Mouse (Mus musculus) hindbrain, embryonic 11.5 days (tissue): ENCODE measurements around the gene Grip1. TPM values are rescaled to one million over a fixed set of nuclear protein-coding genes. Genes with fewer than 3 reads are reported as not detected.

Source experiments
- ATAC-seq: fragments of 200-750 bp; cut with Nextera tagmentation; 2 replicates; pipeline ENCODE4 v1.8.0; 2017; ENCODE audit warnings: mild to moderate bottlenecking, moderate TSS enrichment, moderate library complexity; ENCODE audit not compliant: low FRiP score
- DNase-seq: peaks from one replicate; pipeline ENCODE4 v3.0.0-alpha.2; 2015; ENCODE audit warnings: low spot score
- H3K27ac ChIP-seq: fragments of 300-500 bp; sonication (generic); 2 replicates; pipeline ENCODE4 v1.5.1; 2014; ENCODE audit warnings: mild to moderate bottlenecking, low read depth, low read length
- H3K27me3 ChIP-seq: fragments of 300-500 bp; sonication (generic); 2 replicates; pipeline ENCODE4 v1.6.1; 2014; ENCODE audit warnings: mild to moderate bottlenecking, low read length, moderate library complexity, mixed read lengths; ENCODE audit not compliant: control insufficient read depth, insufficient read depth
- H3K36me3 ChIP-seq: fragments of 300-500 bp; sonication (generic); 2 replicates; pipeline ENCODE4 v1.6.1; 2014; ENCODE audit warnings: mild to moderate bottlenecking, low read length, moderate library complexity, mixed read lengths; ENCODE audit not compliant: control insufficient read depth, insufficient read depth
- H3K4me1 ChIP-seq: fragments of 300-500 bp; sonication (generic); replicated peaks from 2 replicates; pipeline ENCODE4 v1.6.1; 2014; ENCODE audit warnings: low read length, mixed read lengths; ENCODE audit not compliant: control insufficient read depth, insufficient read depth
- H3K4me2 ChIP-seq: fragments of 300-500 bp; sonication (generic); replicated peaks from 2 replicates; pipeline ENCODE4 v1.6.1; 2014; ENCODE audit warnings: mild to moderate bottlenecking, low read depth, low read length
- H3K4me3 ChIP-seq: fragments of 300-500 bp; sonication (generic); 2 replicates; pipeline ENCODE4 v1.5.1; 2014; ENCODE audit warnings: low read depth, low read length
- H3K9ac ChIP-seq: fragments of 300-500 bp; sonication (generic); 2 replicates; pipeline ENCODE4 v1.6.1; 2014; ENCODE audit warnings: low read depth, low read length
- H3K9me3 ChIP-seq: fragments of 300-500 bp; sonication (generic); 2 replicates; pipeline ENCODE4 v1.6.1; 2016; ENCODE audit warnings: low read length; ENCODE audit not compliant: control insufficient read depth
- WGBS: fragments of 180-500 bp; shearing (Covaris S2); extraction: QIAGEN DNeasy Blood & Tissue Kit; methylation state at CpG from one replicate; pipeline ENCODE4 v1.1.7; 2014; 5-methylcytosine and 5-hydroxymethylcytosine counted together
- polyA plus RNA-seq: library from polyadenylated mRNA; unstranded; fragments of >200 nt; fragmentation: Nextera tagmentation; extraction: Ambion mirVana; gene quantifications from 2 replicates; pipeline ENCODE4 v1.2.1, GENCODE M21; 2014

The Grip1 gene
- polyA plus RNA-seq, 1 experiment from 2014 or later: 11.8 TPM

- Histone ChIP-seq H3K27me3 (no peaks in the 10 kb centered on the region), H3K9ac (no peak overlapping the region), H3K27ac (no peak overlapping the region), H3K4me2 (no peak overlapping the region), H3K36me3 (no peaks in the 10 kb centered on the region), H3K4me1 (no peaks in the 10 kb centered on the region), H3K9me3 (no peaks in the 10 kb centered on the region), H3K4me3 (no peak overlapping the region)
- no peak for ATAC-seq
- WGBS: 75% methylated on average over 6 of the region's 6 CpGs
- no peak for DNase-seq
These were observed 590.6 kb downstream of the Grip1 start for GRCm38 (mm10) chr10:120044237-120044636.

- no peak overlapping the region for H3K27ac ChIP-seq
- 54% methylated on average over 2 of the region's 2 CpGs for WGBS
- no peaks in the 10 kb centered on the region for H3K27me3 ChIP-seq
- peak; percentile 71; the same call in 1 of the 2 replicates for ATAC-seq
- no peaks in the 10 kb centered on the region for H3K4me1 ChIP-seq
- no peaks in the 10 kb centered on the region for H3K9me3 ChIP-seq
- H3K4me3 ChIP-seq: no peak overlapping the region
- no peaks in the 10 kb centered on the region for H3K36me3 ChIP-seq
- DNase-seq: no peak
- no peak overlapping the region for H3K9ac ChIP-seq
- H3K4me2 ChIP-seq: no peak overlapping the region
These were observed 591.1 kb downstream of the Grip1 start for GRCm38 (mm10) chr10:120044714-120045234.

- DNase-seq: no peak
These were observed 607.1 kb downstream of the Grip1 start for GRCm38 (mm10) chr10:120060579-120061237.

GRCm38 (mm10) chr10:120061238-120062130, 607.9 kb downstream of the Grip1 start:
- 79% methylated on average over 24 of the region's 24 CpGs for WGBS
- Histone ChIP-seq H3K9me3 (no peaks in the 10 kb centered on the region), H3K36me3 (no peaks in the 10 kb centered on the region), H3K9ac (no peak overlapping the region), H3K27ac (no peak overlapping the region), H3K4me3 (no peak overlapping the region), H3K4me2 (no peak overlapping the region), H3K4me1 (no peaks in the 10 kb centered on the region), H3K27me3 (no peaks in the 10 kb centered on the region)
- ATAC-seq: no peak
- DNase-seq: no peak

More at GRCm38 (mm10) chr10:120060579-120061237, 607.1 kb downstream of the Grip1 start:
- no peak overlapping the region for H3K4me2 ChIP-seq
- H3K9me3 ChIP-seq: no peaks in the 10 kb centered on the region
- H3K36me3 ChIP-seq: no peaks in the 10 kb centered on the region
- H3K9ac ChIP-seq: no peak overlapping the region
- no peak for ATAC-seq
- no peaks in the 10 kb centered on the region for H3K27me3 ChIP-seq
- no peak overlapping the region for H3K4me3 ChIP-seq
- no peaks in the 10 kb centered on the region for H3K4me1 ChIP-seq
- 85% methylated on average over 10 of the region's 10 CpGs for WGBS
- H3K27ac ChIP-seq: no peak overlapping the region

GRCm38 (mm10) chr10:120064424-120064823, 610.8 kb downstream of the Grip1 start:
- Histone ChIP-seq H3K36me3 (no peaks in the 10 kb centered on the region), H3K9me3 (no peaks in the 10 kb centered on the region), H3K4me2 (no peak overlapping the region), H3K27ac (no peak overlapping the region), H3K27me3 (no peaks in the 10 kb centered on the region), H3K4me1 (no peaks in the 10 kb centered on the region), H3K4me3 (no peak overlapping the region), H3K9ac (no peak overlapping the region)
- WGBS: 29% methylated on average over 5 of the region's 5 CpGs
- DNase-seq (peak; percentile 71), ATAC-seq (no peak)

- 95% methylated on average over 10 of the region's 10 CpGs for WGBS
- DNase-seq: no peak
- H3K9ac ChIP-seq: no peak overlapping the region
- no peaks in the 10 kb centered on the region for H3K27me3 ChIP-seq
- no peak overlapping the region for H3K4me2 ChIP-seq
- H3K36me3 ChIP-seq: no peaks in the 10 kb centered on the region
- no peaks in the 10 kb centered on the region for H3K9me3 ChIP-seq
- H3K4me1 ChIP-seq: no peaks in the 10 kb centered on the region
- no peak for ATAC-seq
- no peak overlapping the region for H3K27ac ChIP-seq
- H3K4me3 ChIP-seq: no peak overlapping the region
These were observed 612.7 kb downstream of the Grip1 start for GRCm38 (mm10) chr10:120066319-120066718.

DNA sequence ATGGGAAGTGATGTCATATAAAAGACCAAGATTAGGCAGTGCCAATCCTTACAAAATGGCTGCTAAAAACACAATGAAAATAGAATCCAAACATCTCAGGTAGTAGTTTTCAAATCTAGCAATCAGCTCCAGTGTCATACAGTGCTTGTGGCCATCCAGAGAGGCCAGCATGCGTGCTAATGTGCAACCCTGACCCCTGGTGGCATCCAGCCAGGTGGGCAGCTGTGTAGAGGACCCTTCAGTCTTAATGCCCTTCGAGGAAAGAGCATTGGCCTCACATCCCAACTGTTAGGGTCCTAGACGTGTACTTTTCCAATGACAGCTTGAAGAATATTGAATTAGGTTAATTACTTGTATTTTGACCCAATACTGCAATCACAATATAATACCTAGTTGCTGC, 624.2 kb downstream of the Grip1 start:
- no peaks in the 10 kb centered on the region for H3K4me1 ChIP-seq
- ATAC-seq (no peak), DNase-seq (no peak)
- H3K9me3 ChIP-seq: no peaks in the 10 kb centered on the region
- WGBS: 90% methylated on average over 3 of the region's 3 CpGs
- H3K4me3 ChIP-seq: no peak overlapping the region
- no peak overlapping the region for H3K27ac ChIP-seq
- no peak overlapping the region for H3K9ac ChIP-seq
- H3K27me3 ChIP-seq: no peaks in the 10 kb centered on the region
- no peaks in the 10 kb centered on the region for H3K36me3 ChIP-seq
- no peak overlapping the region for H3K4me2 ChIP-seq

GRCm38 (mm10) chr10:120092548-120092947, 638.9 kb downstream of the Grip1 start:
- DNase-seq (no peak), ATAC-seq (no peak)
- Histone ChIP-seq H3K4me3 (no peak overlapping the region), H3K27ac (no peak overlapping the region), H3K4me1 (no peaks in the 10 kb centered on the region), H3K4me2 (no peak overlapping the region), H3K36me3 (no peaks in the 10 kb centered on the region), H3K27me3 (no peaks in the 10 kb centered on the region), H3K9ac (no peak overlapping the region), H3K9me3 (no peaks in the 10 kb centered on the region)
- WGBS: 89% methylated on average over 12 of the region's 12 CpGs
